Mouse (Mus musculus) kidney, embryonic 14.5 days (tissue): ENCODE results near the gene Lmo1. TPM values are rescaled to one million over a fixed set of nuclear protein-coding genes. Genes with fewer than 3 reads are reported as not detected.

Source experiments
- ATAC-seq: fragments of 200-750 bp; cut with Nextera tagmentation; 2 replicates; pipeline ENCODE4 v1.8.0; 2017; ENCODE audit warnings: moderate number of reproducible peaks, mild to moderate bottlenecking, moderate TSS enrichment, moderate library complexity; ENCODE audit not compliant: low FRiP score, low TSS enrichment
- H3K27ac ChIP-seq: fragments of 300-500 bp; sonication (generic); 2 replicates; pipeline ENCODE4 v1.5.1; 2014; ENCODE audit warnings: low read depth, mild to moderate bottlenecking, low read length, moderate library complexity, mixed read lengths
- H3K27me3 ChIP-seq: fragments of 300-500 bp; sonication (generic); 2 replicates; pipeline ENCODE4 v1.6.1; 2014; ENCODE audit warnings: mild to moderate bottlenecking, low read length; ENCODE audit not compliant: control insufficient read depth, insufficient read depth
- H3K36me3 ChIP-seq: fragments of 300-500 bp; sonication (generic); 2 replicates; pipeline ENCODE4 v1.6.1; 2014; ENCODE audit warnings: low read length, mixed read lengths; ENCODE audit not compliant: control insufficient read depth, insufficient read depth
- H3K4me1 ChIP-seq: fragments of 300-500 bp; sonication (generic); 2 replicates; pipeline ENCODE4 v1.6.1; 2014; ENCODE audit warnings: low read length, mixed read lengths; ENCODE audit not compliant: control insufficient read depth, insufficient read depth
- H3K4me2 ChIP-seq: fragments of 300-500 bp; sonication (generic); replicated peaks from 2 replicates; pipeline ENCODE4 v1.6.1; 2014; ENCODE audit warnings: low read depth, mild to moderate bottlenecking, low read length
- H3K4me3 ChIP-seq: fragments of 300-500 bp; sonication (generic); 2 replicates; pipeline ENCODE4 v1.5.1; 2014; ENCODE audit warnings: mild to moderate bottlenecking, low read length
- H3K9ac ChIP-seq: fragments of 300-500 bp; sonication (generic); 2 replicates; pipeline ENCODE4 v1.6.1; 2014; ENCODE audit warnings: low read depth, mild to moderate bottlenecking, low read length, moderate library complexity
- H3K9me3 ChIP-seq: fragments of 300-500 bp; sonication (generic); 2 replicates; pipeline ENCODE4 v1.6.1; 2016; ENCODE audit warnings: low read length; ENCODE audit not compliant: control insufficient read depth
- WGBS: fragments of 180-500 bp; shearing (Covaris S2); extraction: QIAGEN DNeasy Blood & Tissue Kit; methylation state at CpG from one replicate; pipeline ENCODE4 v1.1.7; 2014; 5-methylcytosine and 5-hydroxymethylcytosine counted together
- polyA plus RNA-seq: library from polyadenylated mRNA; unstranded; fragments of >200 nt; fragmentation: Nextera tagmentation; extraction: Ambion mirVana; gene quantifications from 2 replicates; pipeline ENCODE4 v1.2.1, GENCODE M21; 2014

The Lmo1 gene
- polyA plus RNA-seq = 7.2 and 7.9 TPM in 2 replicates

GRCm38 (mm10) chr7:109174949-109175669, at the start of gene Lmo1:
Gene Lmo1, minus strand, starts transcription at chr7:109175207.
- H3K4me2 ChIP-seq = peak within 1 kb of the TSS; percentile 100
- H3K9me3 ChIP-seq = no peaks in the 10 kb centered on the region
- peak; percentile 83 for ATAC-seq
- H3K4me1 ChIP-seq = 0 out of 2 replicates have a peak, but pooled peaks cover 7% of the 10 kb centered on the region
- peak within 1 kb of the TSS; percentile 65 for H3K4me3 ChIP-seq
- H3K36me3 ChIP-seq = no peaks in the 10 kb centered on the region
- H3K27me3 ChIP-seq = peaks cover 35% of the 10 kb centered on the region
- WGBS = under 1% methylated on average over 58 of the region's 67 CpGs
- no peak within 1 kb of the TSS for H3K27ac ChIP-seq
- peak within 1 kb of the TSS; percentile 69 for H3K9ac ChIP-seq

- H3K27me3 ChIP-seq = no peaks in the 10 kb centered on the region
- H3K36me3 ChIP-seq = no peaks in the 10 kb centered on the region
- 69% methylated on average over 15 of the region's 15 CpGs for WGBS
- 0 out of 2 replicates have a peak, but pooled peaks cover 5% of the 10 kb centered on the region for H3K4me1 ChIP-seq
- H3K4me2 ChIP-seq = no peak overlapping the region
- H3K27ac ChIP-seq = no peak overlapping the region
- no peak overlapping the region for H3K4me3 ChIP-seq
- H3K9me3 ChIP-seq = no peaks in the 10 kb centered on the region
- H3K9ac ChIP-seq = no peak overlapping the region
- ATAC-seq = peak; percentile 34; the same call in 1 of the 2 replicates
These were observed 46.7 kb upstream of the Lmo1 start for GRCm38 (mm10) chr7:109221716-109222110.

GRCm38 (mm10) chr7:109220766-109221715, 46.0 kb upstream of the Lmo1 start:
- Histone ChIP-seq H3K4me2 (no peak overlapping the region), H3K9ac (no peak overlapping the region), H3K27ac (no peak overlapping the region), H3K4me1 (0 out of 2 replicates have a peak, but pooled peaks cover 5% of the 10 kb centered on the region), H3K36me3 (no peaks in the 10 kb centered on the region), H3K9me3 (no peaks in the 10 kb centered on the region), H3K4me3 (no peak overlapping the region), H3K27me3 (no peaks in the 10 kb centered on the region)
- ATAC-seq = no peak; the same call in 1 of the 2 replicates
- WGBS = 63% methylated on average over 20 of the region's 20 CpGs

- no peak overlapping the region for H3K4me2 ChIP-seq
- no peak overlapping the region for H3K27ac ChIP-seq
- no peak for ATAC-seq
- no peaks in the 10 kb centered on the region for H3K27me3 ChIP-seq
- H3K9me3 ChIP-seq = no peaks in the 10 kb centered on the region
- H3K4me3 ChIP-seq = no peak overlapping the region
- WGBS = 84% methylated on average over 4 of the region's 4 CpGs
- H3K36me3 ChIP-seq = no peaks in the 10 kb centered on the region
- H3K4me1 ChIP-seq = 0 out of 2 replicates have a peak, but pooled peaks cover 5% of the 10 kb centered on the region
- H3K9ac ChIP-seq = no peak overlapping the region
These were observed 45.0 kb upstream of the Lmo1 start for GRCm38 (mm10) chr7:109220026-109220425.

GRCm38 (mm10) chr7:109218977-109219271, 43.9 kb upstream of the Lmo1 start:
- no peak overlapping the region for H3K9ac ChIP-seq
- no peaks in the 10 kb centered on the region for H3K9me3 ChIP-seq
- H3K4me3 ChIP-seq = no peak overlapping the region
- no peak overlapping the region for H3K4me2 ChIP-seq
- H3K27ac ChIP-seq = no peak overlapping the region
- H3K36me3 ChIP-seq = no peaks in the 10 kb centered on the region
- H3K27me3 ChIP-seq = no peaks in the 10 kb centered on the region
- 25% methylated on average over 5 of the region's 5 CpGs for WGBS
- peak; percentile 32; the same call in 1 of the 2 replicates for ATAC-seq
- H3K4me1 ChIP-seq = 0 out of 2 replicates have a peak, but pooled peaks cover 5% of the 10 kb centered on the region

GRCm38 (mm10) chr7:109218130-109218976, 43.3 kb upstream of the Lmo1 start:
- Histone ChIP-seq H3K27ac (no peak overlapping the region), H3K9ac (no peak overlapping the region), H3K9me3 (no peaks in the 10 kb centered on the region), H3K4me3 (no peak overlapping the region), H3K4me1 (0 out of 2 replicates have a peak, but pooled peaks cover 5% of the 10 kb centered on the region), H3K27me3 (no peaks in the 10 kb centered on the region), H3K36me3 (no peaks in the 10 kb centered on the region), H3K4me2 (no peak overlapping the region)
- 89% methylated on average over 2 of the region's 2 CpGs for WGBS
- ATAC-seq = peak; percentile 74

- H3K4me3 ChIP-seq = no peak overlapping the region
- H3K9me3 ChIP-seq = no peaks in the 10 kb centered on the region
- H3K27me3 ChIP-seq = no peaks in the 10 kb centered on the region
- no peaks in the 10 kb centered on the region for H3K4me1 ChIP-seq
- no peak overlapping the region for H3K4me2 ChIP-seq
- no peaks in the 10 kb centered on the region for H3K36me3 ChIP-seq
- WGBS = 74% methylated on average over 2 of the region's 2 CpGs
- ATAC-seq = no peak
- H3K27ac ChIP-seq = no peak overlapping the region
- H3K9ac ChIP-seq = no peak overlapping the region
These were observed 34.8 kb upstream of the Lmo1 start for GRCm38 (mm10) chr7:109209804-109210203.

- Histone ChIP-seq H3K9me3 (no peaks in the 10 kb centered on the region), H3K4me3 (no peak overlapping the region), H3K4me1 (no peaks in the 10 kb centered on the region), H3K36me3 (no peaks in the 10 kb centered on the region), H3K4me2 (no peak overlapping the region), H3K9ac (no peak overlapping the region), H3K27me3 (no peaks in the 10 kb centered on the region), H3K27ac (no peak overlapping the region)
- no peak for ATAC-seq
- 88% methylated on average over 4 of the region's 4 CpGs for WGBS
These were observed 32.8 kb upstream of the Lmo1 start for GRCm38 (mm10) chr7:109207811-109208210.
